Mouse (Mus musculus): Measurements from ENCODE around the gene Ubr3.

DNA sequence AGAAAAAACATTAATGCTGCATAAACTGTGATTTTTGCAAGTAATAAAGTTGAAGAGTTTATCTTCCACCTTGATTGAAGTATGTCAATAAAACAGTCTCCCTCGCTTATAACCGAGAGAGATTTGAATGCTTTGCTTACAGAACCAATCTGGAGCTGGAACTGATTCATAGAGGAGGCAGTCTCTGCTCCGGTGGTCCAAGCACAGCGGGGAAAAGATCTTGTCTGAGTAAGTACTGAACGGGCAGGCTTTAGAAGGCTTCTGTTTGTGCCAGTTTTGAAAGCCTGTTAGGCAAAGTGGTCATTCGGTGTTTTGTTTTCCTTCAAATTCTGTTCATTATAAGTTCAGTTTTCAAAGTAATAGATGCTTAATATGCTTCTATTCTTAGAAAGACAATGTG, 103.3 kb downstream of the Ubr3 start:
- TF ChIP-seq MAFK (IDR thresholded peaks at IDR 0.05; ENCODE audit: insufficient replicate concordance, low read length) (no peak), USF1 (IDR thresholded peaks at IDR 0.05; ENCODE audit: low read depth, low read length) (no peak), KAT2A (IDR thresholded peaks at IDR 0.05; ENCODE audit: insufficient replicate concordance, low read length) (no peak), RAD21 (IDR thresholded peaks at IDR 0.05; ENCODE audit: low read depth, low read length) (no peak), ZMIZ1 (IDR thresholded peaks at IDR 0.05; ENCODE audit: low read depth, low read length) (no peak), NELFE (IDR thresholded peaks at IDR 0.05; ENCODE audit: low read depth, low read length) (no peak), TCF12 (IDR thresholded peaks at IDR 0.05; ENCODE audit: low read depth, low read length) (no peak), MYC (IDR thresholded peaks at IDR 0.05; ENCODE audit: low read depth, low read length) (no peak), BHLHE40 (IDR thresholded peaks at IDR 0.05; ENCODE audit: low read depth, low read length) (no peak), SIN3A (IDR thresholded peaks at IDR 0.05; ENCODE audit: low read length) (no peak), MAX (IDR thresholded peaks at IDR 0.05; ENCODE audit: low read length) (no peak)
